Comparison of ENCODE assay signal across 22 mouse cellular contexts in the genomic region with DNA sequence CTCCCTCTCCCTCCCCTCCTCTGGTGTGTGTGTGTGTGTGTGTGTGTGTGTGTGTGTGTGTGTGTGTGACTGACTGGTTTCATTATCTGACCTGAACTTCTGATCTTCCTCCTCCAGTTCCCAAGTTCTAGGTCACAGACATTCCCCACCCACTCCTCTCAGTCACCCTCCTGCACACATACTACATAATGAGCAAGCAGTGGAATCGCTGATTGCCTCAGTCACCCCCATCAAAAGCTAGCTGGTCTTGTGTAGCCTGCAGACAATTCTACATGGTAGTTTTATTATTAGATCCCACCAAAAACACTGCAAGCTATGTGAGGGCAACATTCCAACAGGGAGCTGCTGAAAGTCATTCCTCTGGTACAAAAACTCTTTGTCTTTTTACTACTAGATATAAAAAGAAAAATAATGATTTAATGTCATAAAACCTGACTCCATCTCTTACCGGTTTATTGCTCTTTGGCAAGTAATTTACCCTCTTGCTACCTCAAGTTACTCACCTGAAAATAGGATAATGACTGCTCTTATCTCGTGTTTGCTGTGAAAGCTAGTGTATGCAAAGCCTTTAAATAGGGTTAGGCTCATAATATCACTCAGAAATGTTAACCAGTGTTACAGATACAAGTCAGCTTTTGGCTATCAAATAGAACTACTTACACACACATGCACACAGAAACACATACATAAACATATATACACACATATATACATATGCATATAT.
DNase-seq lines count a peak whose midpoint lies in the region; ATAC-seq and TF ChIP-seq lines count a peak whose summit lies in the region.
"Had no signal": no experiment of that assay in that cellular context is flagged by ENCODE, and none has a peak within 500 bp of the region (broad histone marks: within the 10 kb centered on the region; RNA-seq: fewer than 3 reads in every experiment).

No protein-coding gene starts in this region.

- DNase-seq in 3T3-L1 (ENCODE audit: low read depth, low spot score) (peak; percentile 25), NIH3T3 (ENCODE audit: low read depth) (peak; percentile 29)
- DNase-seq in right cerebral cortex, postnatal 4 days, result no peak
- DNase-seq in adrenal gland, postnatal 4 days (ENCODE audit: low spot score in 2 of 2), result no peak
- DNase-seq: adrenal gland, postnatal 10 days; adrenal gland, postnatal 36 days; cerebellum, adult 11-12 months; cerebellum, adult 8-10 months; cerebellum, postnatal 10 days; forebrain, postnatal 0 days; gastrocnemius, postnatal 25 days; heart, adult 2 months had no signal

- H3K36me3 ChIP-seq in intestine, embryonic 15.5 days, result no peaks in the 10 kb centered on the region
- H3K36me3 ChIP-seq in intestine, postnatal 0 days (ENCODE audit: control insufficient read depth, insufficient read depth), result no peaks in the 10 kb centered on the region
- no peaks in the 10 kb centered on the region for H3K36me3 ChIP-seq in intestine, embryonic 16.5 days (ENCODE audit: control insufficient read depth, insufficient read depth, low read length)
- H3K36me3 ChIP-seq: forebrain, embryonic 10.5 days; hindbrain, embryonic 12.5 days; hindbrain, embryonic 15.5 days had no signal

- ATAC-seq in intestine, embryonic 15.5 days, result peak; percentile 75
- no peak for ATAC-seq in intestine, postnatal 0 days
- ATAC-seq in intestine, embryonic 16.5 days, result peak; percentile 76
- ATAC-seq: CD4-positive, CD25-positive, alpha-beta regulatory T cell, adult 4 months; forebrain, embryonic 13.5 days; forebrain, postnatal 0 days; Patski had no signal

- H3K4me2 ChIP-seq in intestine, embryonic 15.5 days (replicated peaks), result no peak overlapping the region
- H3K4me2 ChIP-seq in intestine, postnatal 0 days (replicated peaks; ENCODE audit: low read depth), result no peak overlapping the region
- H3K4me2 ChIP-seq in intestine, embryonic 16.5 days (ENCODE audit: low read depth, low read length), result no peak overlapping the region
- H3K4me2 ChIP-seq: forebrain, embryonic 13.5 days; heart, embryonic 11.5 days; hindbrain, embryonic 12.5 days; hindbrain, embryonic 15.5 days had no signal

- TF ChIP-seq CTCF in intestine, postnatal 0 days (IDR thresholded peaks at IDR 0.05; ENCODE audit: low read depth), result no peak

- H3K4me1 ChIP-seq in intestine, embryonic 15.5 days (replicated peaks), result no peaks in the 10 kb centered on the region
- H3K4me1 ChIP-seq in intestine, postnatal 0 days (replicated peaks; ENCODE audit: control insufficient read depth, insufficient read depth, low read length), result no peaks in the 10 kb centered on the region
- no peaks in the 10 kb centered on the region for H3K4me1 ChIP-seq in intestine, embryonic 16.5 days (ENCODE audit: control insufficient read depth, insufficient read depth, low read length)

- WGBS in intestine, embryonic 15.5 days, result 59% methylated on average over 3 of the region's 3 CpGs
- 47% methylated on average over 3 of the region's 3 CpGs for WGBS in intestine, postnatal 0 days
- WGBS in intestine, embryonic 16.5 days, result 54% methylated on average over 3 of the region's 3 CpGs

- H3K4me3 ChIP-seq in intestine, embryonic 15.5 days (replicated peaks), result no peak overlapping the region
- no peak overlapping the region for H3K4me3 ChIP-seq in intestine, postnatal 0 days (ENCODE audit: low read depth, low read length)
- no peak overlapping the region for H3K4me3 ChIP-seq in intestine, embryonic 16.5 days (ENCODE audit: low read length)
- H3K4me3 ChIP-seq: forebrain, embryonic 10.5 days; forebrain, embryonic 13.5 days; heart, adult 2 months; hindbrain, embryonic 12.5 days; hindbrain, embryonic 15.5 days had no signal

- H3K9me3 ChIP-seq in intestine, embryonic 15.5 days, result no peaks in the 10 kb centered on the region
- H3K9me3 ChIP-seq in intestine, postnatal 0 days (ENCODE audit: control insufficient read depth), result no peaks in the 10 kb centered on the region
- no peaks in the 10 kb centered on the region for H3K9me3 ChIP-seq in intestine, embryonic 16.5 days (ENCODE audit: control insufficient read depth, low read length)
- H3K9me3 ChIP-seq: forebrain, embryonic 10.5 days; forebrain, embryonic 13.5 days; hindbrain, embryonic 12.5 days; hindbrain, embryonic 15.5 days had no signal

- no peak overlapping the region for H3K9ac ChIP-seq in intestine, embryonic 15.5 days
- no peak overlapping the region for H3K9ac ChIP-seq in intestine, postnatal 0 days (ENCODE audit: low read depth, low read length)
- H3K9ac ChIP-seq in intestine, embryonic 16.5 days (ENCODE audit: low read depth, low read length), result no peak overlapping the region
- H3K9ac ChIP-seq: forebrain, embryonic 13.5 days; forebrain, postnatal 0 days; hindbrain, embryonic 12.5 days; hindbrain, embryonic 15.5 days had no signal

- H3K27me3 ChIP-seq in intestine, embryonic 15.5 days (replicated peaks), result no peaks in the 10 kb centered on the region
- H3K27me3 ChIP-seq in intestine, postnatal 0 days (replicated peaks; ENCODE audit: control insufficient read depth, insufficient read depth, low read length), result no peaks in the 10 kb centered on the region
- no peaks in the 10 kb centered on the region for H3K27me3 ChIP-seq in intestine, embryonic 16.5 days (replicated peaks; ENCODE audit: control insufficient read depth, insufficient read depth, low read length)
- H3K27me3 ChIP-seq: forebrain, embryonic 13.5 days; hindbrain, embryonic 12.5 days; hindbrain, embryonic 15.5 days; Patski had no signal

- no peak overlapping the region for H3K27ac ChIP-seq in intestine, embryonic 15.5 days
- no peak overlapping the region for H3K27ac ChIP-seq in intestine, postnatal 0 days (ENCODE audit: low read depth, low read length)
- no peak overlapping the region for H3K27ac ChIP-seq in intestine, embryonic 16.5 days (ENCODE audit: low read length)
- H3K27ac ChIP-seq: forebrain, embryonic 10.5 days; forebrain, embryonic 13.5 days; heart, adult 2 months; hindbrain, embryonic 12.5 days; hindbrain, embryonic 15.5 days had no signal

Comparison
In these comparisons a context has a peak if more than half of its experiments do, and no peak if none do; other contexts are left out.
1. DNase-seq: peak in 3T3-L1 (single experiment) and NIH3T3 (single experiment); none in right cerebral cortex, postnatal 4 days (single experiment) and adrenal gland, postnatal 4 days (0 of 2).